Mouse (Mus musculus): ENCODE results near the gene Met.

Met gene

GRCm38 (mm10) chr6:17463434-17464280 is at the start of gene Met:
Gene Met (plus strand): TSS chr6:17463800.
- DNase-seq (ENCODE audit: low spot score in 2 of 2): no peak

DNA sequence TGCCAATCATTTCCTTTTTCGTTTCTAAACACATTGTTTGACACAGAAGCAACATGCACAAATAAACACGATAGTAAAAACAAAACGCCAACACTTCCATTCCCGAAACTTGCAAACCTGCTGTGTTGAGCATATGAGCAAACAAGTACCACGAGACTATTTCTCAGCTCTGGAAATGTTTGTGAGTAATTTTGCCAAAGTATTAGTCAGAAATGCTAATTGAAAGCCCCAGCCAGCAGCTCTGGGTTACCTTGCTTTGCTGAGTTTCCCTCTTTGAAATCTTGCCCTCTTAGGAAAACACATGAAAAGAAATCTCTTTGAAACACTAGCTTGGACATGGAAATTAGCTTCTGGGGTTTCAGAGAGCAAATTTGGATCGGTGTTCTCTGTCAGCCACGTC is 45.4 kb upstream of the Met start:
- no peak for DNase-seq (ENCODE audit: low spot score in 2 of 2)

- no peak for DNase-seq (ENCODE audit: low spot score in 2 of 2)
Observed at GRCm38 (mm10) chr6:17422432-17422831, 41.2 kb upstream of the Met start.

GRCm38 (mm10) chr6:17429041-17429440 is 34.6 kb upstream of the Met start:
- no peak for DNase-seq (ENCODE audit: low spot score in 2 of 2)

DNA sequence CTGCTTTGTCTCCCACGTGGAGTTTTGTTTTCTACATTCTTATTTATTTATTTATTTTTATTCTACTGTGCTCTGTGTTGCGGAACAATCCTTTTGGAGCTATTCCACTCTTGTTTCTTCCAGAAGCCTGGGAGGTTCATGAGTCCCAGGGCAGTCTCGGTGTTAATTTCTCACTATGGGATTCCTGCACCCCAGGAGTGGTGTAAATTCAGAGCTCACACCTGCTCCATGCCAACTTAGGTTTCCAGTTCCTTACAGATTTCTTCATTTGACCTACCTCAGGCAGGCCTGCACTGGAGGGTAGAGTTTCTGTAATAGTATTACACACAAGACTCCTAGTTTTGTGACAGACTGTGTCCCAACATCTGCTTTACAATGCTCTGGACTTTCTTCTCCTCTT is 34.0 kb upstream of the Met start:
- DNase-seq (ENCODE audit: low spot score in 2 of 2): no peak

DNA sequence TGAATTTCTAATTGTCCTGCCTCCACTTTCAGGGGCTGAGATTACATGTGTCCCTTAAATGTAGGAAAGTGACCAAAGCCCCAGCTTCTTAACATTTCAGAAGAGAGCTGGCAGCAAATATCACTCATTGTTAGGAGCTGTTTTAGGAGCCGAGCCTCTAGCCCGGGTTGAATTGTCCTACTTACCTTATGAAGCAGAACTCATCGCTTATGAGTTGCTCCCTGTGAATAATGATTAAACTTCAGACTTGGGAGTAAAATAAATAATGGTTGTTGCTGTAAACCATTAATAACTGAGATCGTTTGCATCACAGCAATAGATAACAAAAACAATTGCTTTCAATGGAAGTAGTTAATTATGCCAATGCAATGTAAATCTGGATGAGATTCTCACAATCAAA is 20.3 kb upstream of the Met start:
- no peak for DNase-seq (ENCODE audit: low spot score in 2 of 2)

DNA sequence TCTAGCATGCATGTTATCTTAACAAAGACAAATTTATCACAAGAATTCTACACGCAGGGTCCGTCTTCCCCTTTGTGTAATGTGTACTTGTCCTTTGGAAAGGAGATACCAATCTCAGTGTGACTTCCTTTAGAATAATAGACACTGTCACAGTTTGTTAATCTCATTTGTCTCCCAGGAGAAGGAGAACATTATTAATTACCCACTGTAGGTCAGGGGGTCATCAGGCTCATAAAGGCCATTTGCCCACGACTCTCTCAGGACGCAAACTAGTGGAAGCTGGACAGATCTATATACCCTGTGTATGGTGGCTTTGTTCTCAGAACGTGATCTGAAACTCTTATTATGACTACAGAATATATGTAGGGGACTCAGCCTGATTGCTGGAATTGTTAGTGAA is 12.3 kb upstream of the Met start:
- DNase-seq (ENCODE audit: low spot score in 2 of 2): no peak

DNA sequence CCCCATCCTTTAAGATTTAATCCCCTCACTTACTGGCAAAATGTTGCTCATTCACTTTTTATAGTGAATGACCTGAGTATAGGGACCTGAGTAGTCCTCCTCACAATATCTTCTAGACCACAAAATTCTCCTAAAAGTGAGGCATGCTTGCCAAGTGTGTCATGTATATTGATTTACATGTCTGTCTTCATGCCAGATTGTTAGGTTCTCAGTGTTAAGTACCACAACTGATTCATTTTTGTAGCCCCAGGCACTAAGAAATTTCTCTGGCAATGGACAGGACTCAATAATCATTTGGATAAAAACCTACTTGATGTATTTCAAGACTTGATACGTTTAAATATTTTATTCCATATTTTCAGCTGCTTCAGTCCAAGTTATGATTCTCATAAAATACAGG is 8.5 kb upstream of the Met start:
- DNase-seq (ENCODE audit: low spot score in 2 of 2): no peak

GRCm38 (mm10) chr6:17459561-17459960 is 4.0 kb upstream of the Met start:
- DNase-seq (ENCODE audit: low spot score in 2 of 2): no peak

DNA sequence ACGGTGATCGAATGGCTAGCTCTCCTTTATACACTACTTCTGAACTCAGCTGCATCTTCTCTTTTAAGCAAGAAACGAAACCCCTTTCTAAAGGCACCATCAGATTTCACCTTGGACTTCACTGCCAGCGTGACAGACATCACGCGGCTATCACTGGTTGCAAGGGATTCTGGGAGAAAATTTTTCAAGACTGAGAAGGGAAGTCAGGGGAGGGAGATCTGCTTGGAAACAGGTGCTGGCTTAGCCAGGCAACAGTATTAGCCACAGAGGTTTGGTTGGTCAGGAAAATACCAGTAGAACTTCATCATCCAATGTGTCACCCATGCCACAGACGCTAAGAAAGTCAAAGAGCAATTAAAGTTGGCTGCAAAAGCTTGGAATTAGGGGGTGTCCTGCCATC is 2.2 kb upstream of the Met start:
- DNase-seq (ENCODE audit: low spot score in 2 of 2): no peak

- no peak for DNase-seq (ENCODE audit: low spot score in 2 of 2)
Observed at GRCm38 (mm10) chr6:17464281-17465025, 853 bp downstream of the Met start.

DNA sequence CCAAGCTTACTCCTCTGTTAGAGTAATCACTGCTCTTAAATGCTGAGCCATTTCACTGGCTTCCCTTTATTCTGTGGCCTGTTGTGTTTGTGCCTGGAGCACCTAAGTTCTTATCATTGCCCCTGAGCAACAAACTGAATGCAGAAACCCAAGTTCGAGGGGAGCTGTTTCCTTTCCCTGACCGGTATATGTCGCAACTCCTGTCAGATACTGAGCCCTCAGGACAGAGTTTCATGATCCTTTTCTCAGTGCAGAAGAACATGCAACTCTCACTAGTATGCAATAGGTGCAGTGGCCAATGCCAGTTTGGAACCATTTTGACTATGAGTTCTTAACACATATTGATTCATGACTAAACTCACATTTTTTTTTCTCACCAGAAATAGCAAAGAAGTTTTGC is 2.9 kb downstream of the Met start:
- no peak for DNase-seq (ENCODE audit: low spot score in 2 of 2)

DNA sequence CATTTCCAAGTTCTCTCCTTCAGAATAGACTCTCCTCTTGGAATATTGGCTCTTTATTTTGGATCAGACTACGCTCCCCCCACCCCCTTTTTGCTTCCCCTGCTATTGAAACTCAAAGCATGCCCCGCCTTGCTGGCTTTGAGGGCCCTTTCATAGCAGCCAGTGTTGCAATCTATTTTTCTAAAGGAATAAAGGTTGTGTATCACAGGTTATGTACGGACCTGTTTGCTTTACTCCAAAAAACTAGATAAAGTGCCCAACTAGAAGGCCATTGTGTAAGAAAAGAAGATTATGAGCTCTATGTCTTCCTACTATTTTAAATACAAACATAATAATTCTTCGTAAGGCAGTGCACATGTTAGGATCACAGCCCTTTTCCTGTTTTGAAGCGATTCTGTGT is 5.4 kb downstream of the Met start:
- no peak for DNase-seq (ENCODE audit: low spot score in 2 of 2)

DNA sequence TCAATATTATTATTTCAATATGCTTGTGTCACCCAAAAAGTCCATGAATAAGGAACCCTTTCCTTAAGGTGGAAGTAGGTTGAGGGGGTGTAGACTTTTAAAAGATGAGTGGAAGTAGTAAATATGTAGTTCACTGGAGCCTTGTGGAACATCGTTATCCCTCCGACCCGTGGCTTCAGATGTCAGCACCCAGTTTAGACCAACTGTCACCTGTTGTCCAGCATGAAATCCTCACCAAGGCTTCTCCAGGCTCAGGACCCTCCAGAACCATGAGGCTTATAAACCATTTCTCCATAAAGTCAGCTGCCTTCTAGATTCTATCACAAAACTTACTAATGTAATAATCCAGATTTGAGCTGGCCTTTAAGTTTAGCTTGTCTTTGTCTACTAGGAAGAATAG is 9.5 kb downstream of the Met start:
- no peak for DNase-seq (ENCODE audit: low spot score in 2 of 2)

GRCm38 (mm10) chr6:17477823-17478222 is 14.2 kb downstream of the Met start:
- DNase-seq (ENCODE audit: low spot score in 2 of 2): no peak

DNA sequence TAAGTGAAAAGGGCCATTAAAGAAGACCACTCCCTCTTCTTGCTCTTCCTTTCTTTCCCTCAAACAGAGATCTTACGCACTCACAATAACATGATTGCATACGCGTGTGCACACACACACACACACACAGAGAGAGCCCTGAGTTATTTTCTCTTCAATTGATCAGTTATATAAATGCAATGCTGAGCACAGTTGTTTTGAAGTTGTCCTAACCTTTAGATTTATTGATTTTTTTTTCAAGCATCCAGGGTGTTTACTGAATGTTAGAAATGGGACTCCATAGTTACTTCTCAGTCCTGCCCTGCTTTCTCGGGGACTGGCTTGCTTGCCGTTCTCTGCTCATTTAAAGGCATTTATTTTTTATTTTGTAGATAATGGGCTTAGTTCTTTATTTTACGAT is 14.7 kb downstream of the Met start:
- no peak for DNase-seq (ENCODE audit: low spot score in 2 of 2)

GRCm38 (mm10) chr6:17478838-17479570 is 15.4 kb downstream of the Met start:
- DNase-seq (ENCODE audit: low spot score in 2 of 2): no peak

DNA sequence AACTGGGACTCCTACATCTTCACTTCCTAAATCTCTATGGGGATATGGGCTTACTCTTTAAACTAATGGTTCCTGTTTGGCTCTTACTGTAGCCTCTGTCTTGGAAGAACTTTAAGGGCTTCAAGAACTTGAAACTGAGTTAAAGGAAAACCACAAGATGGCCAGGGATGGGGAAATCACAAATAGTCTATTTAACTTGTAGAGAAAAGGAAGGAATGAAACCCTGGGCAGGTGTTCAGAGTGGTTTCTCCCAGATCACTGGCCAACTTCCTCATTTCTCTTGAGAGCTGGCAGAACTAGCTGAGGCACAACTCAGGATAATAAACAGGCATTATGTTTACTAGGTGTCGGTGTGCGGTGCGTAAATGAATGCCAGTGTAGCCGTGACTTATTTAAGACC is 17.5 kb downstream of the Met start:
- DNase-seq (ENCODE audit: low spot score in 2 of 2): no peak

- DNase-seq (ENCODE audit: low spot score in 2 of 2): no peak
Observed at GRCm38 (mm10) chr6:17485244-17485643, 21.6 kb downstream of the Met start.

GRCm38 (mm10) chr6:17485782-17486181 is 22.2 kb downstream of the Met start:
- DNase-seq (ENCODE audit: low spot score in 2 of 2): no peak

- no peak for DNase-seq (ENCODE audit: low spot score in 2 of 2)
Observed at GRCm38 (mm10) chr6:17488291-17488817, 24.8 kb downstream of the Met start.

DNA sequence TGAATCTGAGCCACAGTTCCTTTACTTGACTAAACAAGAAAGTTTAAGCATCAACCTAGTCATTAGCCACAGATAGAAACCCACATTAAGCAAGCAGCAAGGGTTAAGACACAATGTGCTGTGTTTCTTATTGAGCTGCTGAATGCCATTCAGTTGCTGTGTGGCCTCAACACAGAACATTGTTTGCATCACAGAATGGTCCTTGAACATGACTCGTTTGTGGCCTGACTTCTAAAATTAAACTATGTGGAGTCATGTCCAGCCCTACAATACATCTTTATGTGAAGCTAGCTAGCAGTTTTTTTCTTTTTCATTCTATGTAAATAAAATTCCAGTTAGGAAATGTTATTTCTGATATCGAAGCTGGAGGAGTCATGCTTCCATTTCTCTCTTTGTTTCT is 27.2 kb downstream of the Met start:
- DNase-seq (ENCODE audit: low spot score in 2 of 2): no peak

Measured in thymus, postnatal 10 days (tissue).